7 mouse cellular contexts compared by ENCODE assay signal in genomic region chr19:4169810-4170209, GRCm38 (mm10). TPM values are rescaled to one million over a fixed set of nuclear protein-coding genes. Genes with fewer than 3 reads are reported as not detected.
A peak's percentile ranks its signal among the peaks of the same experiment; 100 is the strongest.
DNase-seq lines count a peak whose midpoint lies in the region; ATAC-seq and TF ChIP-seq lines count a peak whose summit lies in the region.

No protein-coding gene starts in this region.

- ATAC-seq in lung, postnatal 0 days: no peak
- ATAC-seq in embryonic facial prominence, embryonic 14.5 days (ENCODE audit: low read depth): peak; percentile 34
- peak; percentile 63 for ATAC-seq in intestine, embryonic 15.5 days
- peak; percentile 56 for ATAC-seq in neural tube, embryonic 13.5 days (ENCODE audit: low read depth)

- peaks cover 11% of the 10 kb centered on the region; the same call in 1 of the 2 replicates for H3K4me1 ChIP-seq in lung, postnatal 0 days (ENCODE audit: insufficient read depth, low read depth, low read length)
- H3K4me1 ChIP-seq in embryonic facial prominence, embryonic 14.5 days (ENCODE audit: control insufficient read depth, insufficient read depth, low read length): peaks cover 11% of the 10 kb centered on the region
- H3K4me1 ChIP-seq in intestine, embryonic 15.5 days (replicated peaks): peaks cover 12% of the 10 kb centered on the region
- H3K4me1 ChIP-seq in neural tube, embryonic 13.5 days (replicated peaks): peaks cover 16% of the 10 kb centered on the region

- no peak for DNase-seq in lung, postnatal 0 days (ENCODE audit: low spot score)
- no peak for DNase-seq in lung, adult 18-20 months
- DNase-seq in embryonic facial prominence, embryonic 14.5 days (ENCODE audit: low spot score): no peak
- no peak for DNase-seq in left cerebral cortex, adult 11 months (ENCODE audit: low spot score)
- no peak for DNase-seq in layer of hippocampus, postnatal 10 days (ENCODE audit: low spot score in 2 of 2)

- no peak for TF ChIP-seq EP300 in lung, postnatal 0 days (IDR thresholded peaks at IDR 0.05)

- 4% methylated on average over 22 of the region's 27 CpGs for WGBS in lung, postnatal 0 days
- 7% methylated on average over 18 of the region's 27 CpGs for WGBS in embryonic facial prominence, embryonic 14.5 days
- WGBS in intestine, embryonic 15.5 days: 9% methylated on average over 27 of the region's 27 CpGs
- 6% methylated on average over 27 of the region's 27 CpGs for WGBS in neural tube, embryonic 13.5 days

- peak overlapping the region; percentile 39 for H3K4me3 ChIP-seq in lung, postnatal 0 days (ENCODE audit: low read depth, low read length)
- peak overlapping the region; percentile 55 for H3K4me3 ChIP-seq in embryonic facial prominence, embryonic 14.5 days (ENCODE audit: low read depth, low read length)
- peak overlapping the region; percentile 46 for H3K4me3 ChIP-seq in intestine, embryonic 15.5 days (replicated peaks)
- H3K4me3 ChIP-seq in neural tube, embryonic 13.5 days: peak overlapping the region; percentile 44

- peak overlapping the region; percentile 79 for H3K4me2 ChIP-seq in lung, postnatal 0 days (replicated peaks; ENCODE audit: low read depth, low read length)
- peak overlapping the region; percentile 96 for H3K4me2 ChIP-seq in embryonic facial prominence, embryonic 14.5 days (ENCODE audit: low read depth, low read length)
- H3K4me2 ChIP-seq in intestine, embryonic 15.5 days (replicated peaks): peak overlapping the region; percentile 91
- H3K4me2 ChIP-seq in neural tube, embryonic 13.5 days: peak overlapping the region; percentile 86

- no peaks in the 10 kb centered on the region for H3K27me3 ChIP-seq in lung, postnatal 0 days (replicated peaks; ENCODE audit: insufficient read depth, low read length)
- no peaks in the 10 kb centered on the region for H3K27me3 ChIP-seq in embryonic facial prominence, embryonic 14.5 days (replicated peaks; ENCODE audit: control insufficient read depth, insufficient read depth, low read length)
- no peaks in the 10 kb centered on the region for H3K27me3 ChIP-seq in intestine, embryonic 15.5 days (replicated peaks)
- H3K27me3 ChIP-seq in neural tube, embryonic 13.5 days: no peaks in the 10 kb centered on the region

- H3K27ac ChIP-seq in lung, postnatal 0 days (ENCODE audit: low read length): peak overlapping the region; percentile 93
- peak overlapping the region; percentile 90 for H3K27ac ChIP-seq in embryonic facial prominence, embryonic 14.5 days (replicated peaks; ENCODE audit: low read depth, low read length)
- peak overlapping the region; percentile 85 for H3K27ac ChIP-seq in intestine, embryonic 15.5 days
- peak overlapping the region; percentile 94 for H3K27ac ChIP-seq in neural tube, embryonic 13.5 days (replicated peaks)

- TF ChIP-seq CTCF in lung, postnatal 0 days (IDR thresholded peaks at IDR 0.05): no peak

- H3K36me3 ChIP-seq in lung, postnatal 0 days (ENCODE audit: insufficient read depth, low read length): no peaks in the 10 kb centered on the region; the same call in 1 of the 2 replicates
- H3K36me3 ChIP-seq in embryonic facial prominence, embryonic 14.5 days (ENCODE audit: control insufficient read depth, insufficient read depth, low read length): no peaks in the 10 kb centered on the region
- H3K36me3 ChIP-seq in intestine, embryonic 15.5 days: no peaks in the 10 kb centered on the region
- H3K36me3 ChIP-seq in neural tube, embryonic 13.5 days: no peaks in the 10 kb centered on the region

- H3K9me3 ChIP-seq in lung, postnatal 0 days (ENCODE audit: low read length): no peaks in the 10 kb centered on the region
- H3K9me3 ChIP-seq in embryonic facial prominence, embryonic 14.5 days (ENCODE audit: control insufficient read depth, low read length): no peaks in the 10 kb centered on the region
- H3K9me3 ChIP-seq in intestine, embryonic 15.5 days: no peaks in the 10 kb centered on the region
- H3K9me3 ChIP-seq in neural tube, embryonic 13.5 days: no peaks in the 10 kb centered on the region

- H3K9ac ChIP-seq in lung, postnatal 0 days (replicated peaks; ENCODE audit: low read depth): peak overlapping the region; percentile 73
- H3K9ac ChIP-seq in embryonic facial prominence, embryonic 14.5 days (ENCODE audit: low read depth, low read length): peak overlapping the region; percentile 87
- H3K9ac ChIP-seq in intestine, embryonic 15.5 days: peak overlapping the region; percentile 69
- peak overlapping the region; percentile 90 for H3K9ac ChIP-seq in neural tube, embryonic 13.5 days

RNA-seq across cellular contexts. Expression of gene Carns1, which starts 5.5 kb away (rescaled TPM):
- 1.8 and 2.6 TPM in 2 replicates for polyA plus RNA-seq in lung, postnatal 0 days (2015; fragmentation: Nextera tagmentation; extraction: Ambion mirVana)
- polyA plus RNA-seq in embryonic facial prominence, embryonic 14.5 days (2014; fragmentation: Nextera tagmentation; extraction: Ambion mirVana): 4.3 and 5.3 TPM in 2 replicates
- polyA plus RNA-seq in intestine, embryonic 15.5 days (2015; fragmentation: Nextera tagmentation; extraction: Ambion mirVana): 1.7 and 2.0 TPM in 2 replicates
- 5.1 and 6.6 TPM in 2 replicates for polyA plus RNA-seq in neural tube, embryonic 13.5 days (2015; fragmentation: Nextera tagmentation; extraction: Ambion mirVana)
- 1 to 10 TPM; 3.0 to 3.6 TPM for total RNA-seq in layer of hippocampus, postnatal 10 days (2021)

RNA-seq across cellular contexts. Expression of gene Rps6kb2, which starts 6.7 kb away (rescaled TPM):
- 28.4 and 35.1 TPM in 2 replicates for polyA plus RNA-seq in lung, postnatal 0 days (2015; fragmentation: Nextera tagmentation; extraction: Ambion mirVana)
- 34.1 and 43.2 TPM in 2 replicates for polyA plus RNA-seq in embryonic facial prominence, embryonic 14.5 days (2014; fragmentation: Nextera tagmentation; extraction: Ambion mirVana)
- 40.7 and 41.9 TPM in 2 replicates for polyA plus RNA-seq in intestine, embryonic 15.5 days (2015; fragmentation: Nextera tagmentation; extraction: Ambion mirVana)
- 62.7 and 63.6 TPM in 2 replicates for polyA plus RNA-seq in neural tube, embryonic 13.5 days (2015; fragmentation: Nextera tagmentation; extraction: Ambion mirVana)
- total RNA-seq in layer of hippocampus, postnatal 10 days (2021): 10 to 100 TPM; 31.6 to 39.9 TPM

RNA-seq across cellular contexts. Expression of gene Ptprcap, which starts 16.4 kb away (rescaled TPM):
- 3.4 and 3.7 TPM in 2 replicates for polyA plus RNA-seq in lung, postnatal 0 days (2015; fragmentation: Nextera tagmentation; extraction: Ambion mirVana)
- 5.1 and 6.7 TPM in 2 replicates for polyA plus RNA-seq in embryonic facial prominence, embryonic 14.5 days (2014; fragmentation: Nextera tagmentation; extraction: Ambion mirVana)
- polyA plus RNA-seq in intestine, embryonic 15.5 days (2015; fragmentation: Nextera tagmentation; extraction: Ambion mirVana): 3.9 and 5.4 TPM in 2 replicates
- 0.54 and 1.2 TPM in 2 replicates for polyA plus RNA-seq in neural tube, embryonic 13.5 days (2015; fragmentation: Nextera tagmentation; extraction: Ambion mirVana)
- 1 to 10 TPM; 1.3 to 2.5 TPM for total RNA-seq in layer of hippocampus, postnatal 10 days (2021)

RNA-seq across cellular contexts. Expression of gene Tbc1d10c, which starts 21.3 kb away (rescaled TPM):
- 3.9 and 4.5 TPM in 2 replicates for polyA plus RNA-seq in lung, postnatal 0 days (2015; fragmentation: Nextera tagmentation; extraction: Ambion mirVana)
- polyA plus RNA-seq in embryonic facial prominence, embryonic 14.5 days (2014; fragmentation: Nextera tagmentation; extraction: Ambion mirVana): 3.6 and 3.8 TPM in 2 replicates
- 3.5 TPM in 2 replicates for polyA plus RNA-seq in intestine, embryonic 15.5 days (2015; fragmentation: Nextera tagmentation; extraction: Ambion mirVana)
- polyA plus RNA-seq in neural tube, embryonic 13.5 days (2015; fragmentation: Nextera tagmentation; extraction: Ambion mirVana): 0.80 and 0.88 TPM in 2 replicates
- 1 to 10 TPM; 1.6 to 2.1 TPM for total RNA-seq in layer of hippocampus, postnatal 10 days (2021)

RNA-seq across cellular contexts. Expression of gene Coro1b, which starts 21.4 kb away (rescaled TPM):
- 183 and 192 TPM in 2 replicates for polyA plus RNA-seq in lung, postnatal 0 days (2015; fragmentation: Nextera tagmentation; extraction: Ambion mirVana)
- 139 and 162 TPM in 2 replicates for polyA plus RNA-seq in embryonic facial prominence, embryonic 14.5 days (2014; fragmentation: Nextera tagmentation; extraction: Ambion mirVana)
- polyA plus RNA-seq in intestine, embryonic 15.5 days (2015; fragmentation: Nextera tagmentation; extraction: Ambion mirVana): 207 and 214 TPM in 2 replicates
- 119 and 120 TPM in 2 replicates for polyA plus RNA-seq in neural tube, embryonic 13.5 days (2015; fragmentation: Nextera tagmentation; extraction: Ambion mirVana)
- 10 to 100 TPM; 82.0 to 88.5 TPM for total RNA-seq in layer of hippocampus, postnatal 10 days (2021)
